Mouse (Mus musculus) heart, adult 11 months (tissue): ENCODE data around the gene Fam189a1.
A peak's percentile ranks its signal among the peaks of the same experiment; 100 is the strongest.

ENCODE experiments used
- DNase-seq: peaks from one replicate; pipeline ENCODE4 v3.0.0; 2022

Gene Fam189a1

GRCm38 (mm10) chr7:64709520-64710262 is 446.7 kb downstream of the Fam189a1 start:
- DNase-seq = peak; percentile 74

GRCm38 (mm10) chr7:64708176-64708575 is 448.2 kb downstream of the Fam189a1 start:
- no peak for DNase-seq
